Mouse (Mus musculus) ES-E14 (cell line): Measurements from ENCODE around the gene Cdc42bpg. TPM values are rescaled to one million over a fixed set of nuclear protein-coding genes. Genes with fewer than 3 reads are reported as not detected.

ENCODE experiments used
- DNase-seq: peaks from one replicate; pipeline ENCODE4 v3.0.0-alpha.2; 2013; ENCODE audit warnings: low read depth, low spot score
- H3K27ac ChIP-seq: 2 replicates; pipeline ENCODE4 v1.5.1; 2012; ENCODE audit warnings: low read depth, mild to moderate bottlenecking, low read length, moderate library complexity, mixed read lengths; ENCODE audit not compliant: poor library complexity, insufficient read depth, severe bottlenecking
- H3K36me3 ChIP-seq: 2 replicates; pipeline ENCODE4 v1.6.1; 2012; ENCODE audit warnings: mild to moderate bottlenecking, low read length, moderate library complexity, mixed read lengths; ENCODE audit not compliant: control insufficient read depth, poor library complexity, insufficient read depth, severe bottlenecking
- H3K4me1 ChIP-seq, 2 experiments: fragments of 150-350 bp in 1 of 2; sonication (generic) in 1 of 2; 2 replicates each; pipeline ENCODE4 v1.6.1; 2012; ENCODE audit warnings: low read length in 2 of 2, mild to moderate bottlenecking in 1 of 2, mixed read lengths in 1 of 2; ENCODE audit not compliant: control insufficient read depth in 2 of 2, insufficient read depth in 2 of 2, poor library complexity in 1 of 2
- H3K4me3 ChIP-seq, 2 experiments: fragments of 150-350 bp in 1 of 2; sonication (generic) in 1 of 2; 2 replicates each; pipeline ENCODE4 v1.5.1; 2012; ENCODE audit warnings: low read length in 2 of 2, low read depth in 1 of 2, mild to moderate bottlenecking in 1 of 2, mixed read lengths in 1 of 2; ENCODE audit not compliant: insufficient read depth in 1 of 2, poor library complexity in 1 of 2, severe bottlenecking in 1 of 2
- H3K9ac ChIP-seq: 2 replicates; pipeline ENCODE4 v1.6.1; 2012; ENCODE audit warnings: low read depth, mild to moderate bottlenecking, low read length, mixed read lengths; ENCODE audit not compliant: poor library complexity, insufficient read depth, severe bottlenecking
- H3K9me3 ChIP-seq: fragments of 150-350 bp; sonication (generic); 2 replicates; pipeline ENCODE4 v1.6.1; 2012; ENCODE audit warnings: low read depth, mild to moderate bottlenecking, low read length; ENCODE audit not compliant: control insufficient read depth, insufficient read depth
- CHD2 ChIP-seq: IDR thresholded peaks from 2 replicates; pipeline ENCODE4 v1.6.1; 2014; ENCODE audit warnings: mild to moderate bottlenecking, low read depth, low read length, inconsistent platforms
- HCFC1 ChIP-seq: IDR thresholded peaks from 2 replicates; pipeline ENCODE4 v1.6.1; 2012; ENCODE audit warnings: low read length, inconsistent platforms, borderline replicate concordance; ENCODE audit not compliant: insufficient read depth
- MAFK ChIP-seq: IDR thresholded peaks from 2 replicates; pipeline ENCODE4 v1.6.1; 2014; ENCODE audit warnings: mild to moderate bottlenecking, low read depth, low read length, inconsistent platforms; ENCODE audit not compliant: insufficient read depth
- ZC3H11A ChIP-seq: IDR thresholded peaks from 2 replicates; pipeline ENCODE4 v1.6.1; 2012; ENCODE audit warnings: low read depth, mild to moderate bottlenecking, inconsistent platforms, low read length, borderline replicate concordance
- ZNF384 ChIP-seq: IDR thresholded peaks from 2 replicates; pipeline ENCODE4 v1.6.1; 2012; ENCODE audit warnings: low read depth, low read length, inconsistent platforms
- in situ Hi-C, 2 experiments: fragments of 600-800 bp; cut with MboI; formaldehyde crosslinking; loops; one replicate each; pipeline ENCODE4 v1.15.1; 2025; ENCODE audit warnings: low sequenced_read_pairs in 2 of 2, inconsistent platforms in 1 of 2; ENCODE audit not compliant: unreplicated experiment in 2 of 2
- total RNA-seq: library from RNA; depleted of rRNA; stranded (reverse); fragments of 300-350 nt; gene quantifications from 2 replicates; pipeline ENCODE4 v1.2.3, GENCODE M21; 2012

The Cdc42bpg gene
- total RNA-seq, 1 experiment = 35.5 TPM

GRCm38 (mm10) chr19:6340524-6341452 is 34.5 kb downstream of the Cdc42bpg start, which contains the start of gene Map4k2:
Map4k2 (plus strand) TSS chr19:6341135.
- DNase-seq = peak; percentile 63
- no peak for TF ChIP-seq ZNF384
- no peak for TF ChIP-seq ZC3H11A
- TF ChIP-seq HCFC1 = no peak; the same call in 1 of the 2 replicates
- no peak for TF ChIP-seq CHD2
- no peak for TF ChIP-seq MAFK
- Histone ChIP-seq H3K27ac (0 out of 2 replicates have a peak within 1 kb of the TSS, but pooled peaks have one; percentile 26), H3K36me3 (peaks cover 29% of the 10 kb centered on the region), H3K9me3 (no peaks in the 10 kb centered on the region), H3K4me1 (peaks cover 0 to 22% of the 10 kb centered on the region in 2 experiments; a peak in 3 of 4 replicates), H3K4me3 (peak within 1 kb of the TSS; percentile 88 to 98), H3K9ac (peak within 1 kb of the TSS; percentile 89)
- in situ Hi-C loops = no loop called here

- Histone ChIP-seq H3K4me1 (peaks cover 0 to 17% of the 10 kb centered on the region in 2 experiments; a peak in 2 of 4 replicates), H3K9me3 (no peaks in the 10 kb centered on the region), H3K36me3 (peaks cover 36% of the 10 kb centered on the region), H3K9ac (peak overlapping the region; percentile 89), H3K27ac (no peak overlapping the region), H3K4me3 (peak overlapping the region; percentile 88 to 98)
- TF ChIP-seq HCFC1 = no peak
- no peak for TF ChIP-seq ZC3H11A
- in situ Hi-C loops = no loop called here
- DNase-seq = no peak
Observed at GRCm38 (mm10) chr19:6341453-6342077, 35.3 kb downstream of the Cdc42bpg start.

GRCm38 (mm10) chr19:6342276-6342933 is 36.1 kb downstream of the Cdc42bpg start:
- in situ Hi-C loops = no loop called here
- Histone ChIP-seq H3K9ac (no peak overlapping the region), H3K4me1 (peaks cover 0 to 15% of the 10 kb centered on the region in 2 experiments; a peak in 2 of 4 replicates), H3K27ac (no peak overlapping the region), H3K9me3 (no peaks in the 10 kb centered on the region), H3K36me3 (peaks cover 32% of the 10 kb centered on the region), H3K4me3 (no peak overlapping the region)
- TF ChIP-seq CHD2 = no peak
- TF ChIP-seq MAFK = no peak
- no peak for TF ChIP-seq ZC3H11A
- TF ChIP-seq HCFC1 = no peak
- no peak for TF ChIP-seq ZNF384
- DNase-seq = no peak

DNA sequence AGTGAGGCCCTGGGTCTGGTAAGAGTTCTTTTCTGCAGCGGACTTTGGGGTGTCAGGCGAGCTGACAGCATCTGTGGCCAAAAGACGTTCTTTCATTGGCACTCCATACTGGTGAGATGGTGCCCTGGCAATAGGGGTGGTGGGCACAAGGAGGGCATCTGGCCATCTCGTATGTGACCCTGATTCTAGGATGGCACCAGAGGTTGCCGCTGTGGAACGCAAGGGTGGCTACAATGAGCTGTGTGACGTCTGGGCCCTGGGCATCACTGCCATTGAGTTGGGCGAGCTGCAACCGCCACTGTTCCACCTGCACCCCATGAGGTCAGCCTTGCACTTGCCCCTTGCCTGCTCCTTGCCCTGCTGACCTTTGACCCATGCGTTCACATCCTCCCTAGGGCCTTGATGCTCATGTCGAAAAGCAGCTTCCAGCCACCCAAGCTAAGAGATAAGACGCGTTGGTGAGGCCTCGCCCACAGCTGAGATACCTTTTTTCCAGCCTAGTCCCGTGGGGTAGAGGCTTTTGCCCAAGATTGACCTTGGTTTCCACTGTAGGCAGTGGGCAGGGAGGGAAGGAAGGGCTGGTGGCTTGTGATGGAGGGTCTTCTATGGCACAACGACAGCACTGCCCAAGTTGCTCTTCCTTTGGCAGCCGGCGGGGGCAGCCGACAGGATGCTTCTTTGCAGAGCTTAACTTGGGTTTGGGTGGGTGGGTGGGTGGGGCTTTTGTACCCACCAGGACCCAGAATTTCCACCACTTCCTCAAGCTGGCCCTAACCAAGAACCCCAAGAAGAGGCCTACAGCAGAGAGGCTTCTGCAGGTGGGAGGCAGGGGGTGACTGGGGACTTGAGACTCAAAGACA is 37.0 kb downstream of the Cdc42bpg start:
- Histone ChIP-seq H3K4me3 (no peak overlapping the region), H3K27ac (no peak overlapping the region), H3K9ac (no peak overlapping the region), H3K4me1 (peaks cover 0 to 15% of the 10 kb centered on the region in 2 experiments; a peak in 2 of 4 replicates), H3K36me3 (peaks cover 24% of the 10 kb centered on the region), H3K9me3 (no peaks in the 10 kb centered on the region)
- in situ Hi-C loops = no loop called here
- no peak for DNase-seq
- TF ChIP-seq CHD2 (no peak), ZNF384 (no peak), ZC3H11A (no peak), HCFC1 (no peak), MAFK (no peak)
